Mouse (Mus musculus): ENCODE results near the gene Htr1f. TPM values are rescaled to one million over a fixed set of nuclear protein-coding genes. Genes with fewer than 3 reads are reported as not detected.

The Htr1f gene
- polyA plus RNA-seq, 1 experiment = not detected

- Histone ChIP-seq H3K36me3 (ENCODE audit: control insufficient read depth, insufficient read depth) (no peaks in the 10 kb centered on the region), H3K27me3 (ENCODE audit: control insufficient read depth, insufficient read depth, insufficient read length) (no peaks in the 10 kb centered on the region), H3K79me2 (ENCODE audit: control insufficient read depth, insufficient read depth) (no peaks in the 10 kb centered on the region), H3ac (ENCODE audit: control insufficient read depth, insufficient read length, low read depth) (no peak overlapping the region), H3K4me3 (ENCODE audit: insufficient read depth, poor library complexity, severe bottlenecking) (no peak overlapping the region), H3K79me3 (ENCODE audit: low read depth) (no peaks in the 10 kb centered on the region)
- TF ChIP-seq CEBPB (IDR thresholded peaks at IDR 0.05; ENCODE audit: low read depth) (no peak), MAX (IDR thresholded peaks at IDR 0.05) (no peak), MYOD1 (IDR thresholded peaks at IDR 0.05; ENCODE audit: control insufficient read depth, insufficient read length, low read depth) (no peak), MYOG (IDR thresholded peaks at IDR 0.05; ENCODE audit: control insufficient read depth, extremely low read depth, insufficient read length) (no peak), USF1 (IDR thresholded peaks at IDR 0.05; ENCODE audit: low read depth) (no peak)
Observed at GRCm38 (mm10) chr16:64877314-64877713, 228.3 kb downstream of the Htr1f start.

GRCm38 (mm10) chr16:64876631-64877265, 228.9 kb downstream of the Htr1f start:
- no peaks in the 10 kb centered on the region for H3K79me3 ChIP-seq (ENCODE audit: low read depth)
- H3K79me2 ChIP-seq (ENCODE audit: control insufficient read depth, insufficient read depth) = no peaks in the 10 kb centered on the region
- H3K4me3 ChIP-seq (ENCODE audit: insufficient read depth, poor library complexity, severe bottlenecking) = no peak overlapping the region
- H3K36me3 ChIP-seq (ENCODE audit: control insufficient read depth, insufficient read depth) = no peaks in the 10 kb centered on the region
- no peak overlapping the region for H3ac ChIP-seq (ENCODE audit: control insufficient read depth, insufficient read length, low read depth)
- no peaks in the 10 kb centered on the region for H3K27me3 ChIP-seq (ENCODE audit: control insufficient read depth, insufficient read depth, insufficient read length)
- no peak for TF ChIP-seq MAX (IDR thresholded peaks at IDR 0.05)
- no peak for TF ChIP-seq CTCF (IDR thresholded peaks at IDR 0.05; ENCODE audit: control insufficient read depth, insufficient read depth, insufficient read length)
- TF ChIP-seq MYOD1 (IDR thresholded peaks at IDR 0.05; ENCODE audit: control insufficient read depth, insufficient read length, low read depth) = no peak
- TF ChIP-seq FOSL1 (IDR thresholded peaks at IDR 0.05; ENCODE audit: insufficient read depth, low read length, poor library complexity, severe bottlenecking) = no peak
- no peak for TF ChIP-seq USF1 (IDR thresholded peaks at IDR 0.05; ENCODE audit: low read depth)
- no peak for TF ChIP-seq MYOG (IDR thresholded peaks at IDR 0.05; ENCODE audit: control insufficient read depth, extremely low read depth, insufficient read length)

DNA sequence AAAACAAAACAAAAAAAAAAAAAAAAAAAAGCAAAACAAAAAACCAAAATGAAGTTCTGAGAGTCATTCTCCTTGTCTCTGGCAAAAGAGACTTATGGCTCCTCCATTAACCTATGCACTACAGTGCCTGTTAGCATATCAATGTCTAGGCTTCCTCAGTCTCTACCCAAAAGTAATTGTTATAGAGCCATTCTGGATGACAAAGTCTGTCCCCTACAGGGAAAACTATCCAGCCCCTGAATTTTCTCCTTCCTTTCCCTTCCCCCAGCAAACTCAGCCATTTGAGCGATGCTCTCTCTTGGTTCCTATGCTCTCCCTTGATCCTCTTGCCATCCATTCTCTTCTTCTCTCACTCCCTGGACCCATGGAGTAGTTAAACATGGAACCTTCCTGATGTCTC, 229.8 kb downstream of the Htr1f start:
- no peak overlapping the region for H3K4me3 ChIP-seq (ENCODE audit: insufficient read depth, poor library complexity, severe bottlenecking)
- no peaks in the 10 kb centered on the region for H3K27me3 ChIP-seq (ENCODE audit: control insufficient read depth, insufficient read depth, insufficient read length)
- H3K79me3 ChIP-seq (ENCODE audit: low read depth) = no peaks in the 10 kb centered on the region
- H3K36me3 ChIP-seq (ENCODE audit: control insufficient read depth, insufficient read depth) = no peaks in the 10 kb centered on the region
- TF ChIP-seq FOSL1 (IDR thresholded peaks at IDR 0.05; ENCODE audit: insufficient read depth, low read length, poor library complexity, severe bottlenecking) (no peak), MAX (IDR thresholded peaks at IDR 0.05) (no peak), USF1 (IDR thresholded peaks at IDR 0.05; ENCODE audit: low read depth) (no peak), CEBPB (IDR thresholded peaks at IDR 0.05; ENCODE audit: low read depth) (no peak), CTCF (IDR thresholded peaks at IDR 0.05; ENCODE audit: control insufficient read depth, insufficient read depth, insufficient read length) (no peak), MYOD1 (IDR thresholded peaks at IDR 0.05; ENCODE audit: control insufficient read depth, insufficient read length, low read depth) (no peak)
- H3K79me2 ChIP-seq (ENCODE audit: control insufficient read depth, insufficient read depth) = no peaks in the 10 kb centered on the region
- no peak overlapping the region for H3ac ChIP-seq (ENCODE audit: control insufficient read depth, insufficient read length, low read depth)

DNA sequence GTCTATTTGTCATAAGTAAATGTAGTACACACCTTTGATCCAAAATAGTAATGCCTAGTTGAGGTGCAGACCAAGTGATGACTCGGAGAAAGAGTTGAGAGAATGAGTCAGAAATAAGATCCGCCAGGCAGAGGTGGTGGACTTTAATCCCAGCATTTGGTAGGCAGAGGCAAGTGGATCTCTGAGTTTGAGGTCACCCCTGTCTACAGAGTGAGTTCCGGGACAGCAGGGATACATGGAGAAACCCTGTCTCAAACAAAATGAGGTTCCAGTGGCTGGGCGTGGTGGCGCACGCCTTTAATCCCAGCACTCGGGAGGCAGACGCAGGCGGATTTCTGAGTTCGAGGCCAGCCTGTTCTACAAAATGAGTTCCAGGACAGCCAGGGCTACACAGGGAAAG, 230.3 kb downstream of the Htr1f start:
- no peak overlapping the region for H3ac ChIP-seq (ENCODE audit: control insufficient read depth, insufficient read length, low read depth)
- no peaks in the 10 kb centered on the region for H3K79me3 ChIP-seq (ENCODE audit: low read depth)
- H3K27me3 ChIP-seq (ENCODE audit: control insufficient read depth, insufficient read depth, insufficient read length) = no peaks in the 10 kb centered on the region
- no peak overlapping the region for H3K4me3 ChIP-seq (ENCODE audit: insufficient read depth, poor library complexity, severe bottlenecking)
- H3K36me3 ChIP-seq (ENCODE audit: control insufficient read depth, insufficient read depth) = no peaks in the 10 kb centered on the region
- H3K79me2 ChIP-seq (ENCODE audit: control insufficient read depth, insufficient read depth) = no peaks in the 10 kb centered on the region
- no peak for TF ChIP-seq FOSL1 (IDR thresholded peaks at IDR 0.05; ENCODE audit: insufficient read depth, low read length, poor library complexity, severe bottlenecking)
- no peak for TF ChIP-seq CEBPB (IDR thresholded peaks at IDR 0.05; ENCODE audit: low read depth)
- no peak for TF ChIP-seq USF1 (IDR thresholded peaks at IDR 0.05; ENCODE audit: low read depth)
- TF ChIP-seq MYOD1 (IDR thresholded peaks at IDR 0.05; ENCODE audit: control insufficient read depth, insufficient read length, low read depth) = no peak
- no peak for TF ChIP-seq CTCF (IDR thresholded peaks at IDR 0.05; ENCODE audit: control insufficient read depth, insufficient read depth, insufficient read length)
- TF ChIP-seq MAX (IDR thresholded peaks at IDR 0.05) = no peak

Small RNA genes within 50 kb of the gene (microRNA-seq; reads per million reads assigned to microRNA genes)
- gene Gm23374 (ENCODE audit: borderline microRNAs expressed) = not detected

Data from C2C12 (cell line).